Mouse (Mus musculus) neural tube, embryonic 12.5 days (tissue): ENCODE measurements at regions not wholly inside any gene's neighbourhood (a gene's known extent, or its start where the extent isn't known, plus 50 kb on each side); places are given as distances from the start of the nearest gene placed in this dataset.

ENCODE experiments used
- ATAC-seq: fragments of 200-750 bp; cut with Nextera tagmentation; 2 replicates; pipeline ENCODE4 v1.8.0; 2017; ENCODE audit warnings: low read depth, mild to moderate bottlenecking, moderate TSS enrichment, moderate library complexity; ENCODE audit not compliant: low FRiP score
- H3K27ac ChIP-seq: fragments of 300-500 bp; sonication (generic); 2 replicates; pipeline ENCODE4 v1.5.1; 2016
- H3K27me3 ChIP-seq: fragments of 300-500 bp; sonication (generic); replicated peaks from 2 replicates; pipeline ENCODE4 v1.6.1; 2016; ENCODE audit warnings: mild to moderate bottlenecking
- H3K36me3 ChIP-seq: fragments of 300-500 bp; sonication (generic); 2 replicates; pipeline ENCODE4 v1.6.1; 2016; ENCODE audit warnings: mild to moderate bottlenecking
- H3K4me1 ChIP-seq: fragments of 300-500 bp; sonication (generic); 2 replicates; pipeline ENCODE4 v1.6.1; 2016
- H3K4me2 ChIP-seq: fragments of 300-500 bp; sonication (generic); replicated peaks from 2 replicates; pipeline ENCODE4 v1.6.1; 2016; ENCODE audit warnings: mild to moderate bottlenecking
- H3K4me3 ChIP-seq: fragments of 300-500 bp; sonication (generic); 2 replicates; pipeline ENCODE4 v1.5.1; 2016
- H3K9ac ChIP-seq: fragments of 300-500 bp; sonication (generic); 2 replicates; pipeline ENCODE4 v1.6.1; 2016; ENCODE audit warnings: mild to moderate bottlenecking
- H3K9me3 ChIP-seq: fragments of 300-500 bp; sonication (generic); 2 replicates; pipeline ENCODE4 v1.6.1; 2016; ENCODE audit warnings: mild to moderate bottlenecking
- WGBS: fragments of 180-500 bp; shearing (Covaris S2); methylation state at CpG from one replicate; pipeline ENCODE4 v1.1.7; 2016; 5-methylcytosine and 5-hydroxymethylcytosine counted together

DNA sequence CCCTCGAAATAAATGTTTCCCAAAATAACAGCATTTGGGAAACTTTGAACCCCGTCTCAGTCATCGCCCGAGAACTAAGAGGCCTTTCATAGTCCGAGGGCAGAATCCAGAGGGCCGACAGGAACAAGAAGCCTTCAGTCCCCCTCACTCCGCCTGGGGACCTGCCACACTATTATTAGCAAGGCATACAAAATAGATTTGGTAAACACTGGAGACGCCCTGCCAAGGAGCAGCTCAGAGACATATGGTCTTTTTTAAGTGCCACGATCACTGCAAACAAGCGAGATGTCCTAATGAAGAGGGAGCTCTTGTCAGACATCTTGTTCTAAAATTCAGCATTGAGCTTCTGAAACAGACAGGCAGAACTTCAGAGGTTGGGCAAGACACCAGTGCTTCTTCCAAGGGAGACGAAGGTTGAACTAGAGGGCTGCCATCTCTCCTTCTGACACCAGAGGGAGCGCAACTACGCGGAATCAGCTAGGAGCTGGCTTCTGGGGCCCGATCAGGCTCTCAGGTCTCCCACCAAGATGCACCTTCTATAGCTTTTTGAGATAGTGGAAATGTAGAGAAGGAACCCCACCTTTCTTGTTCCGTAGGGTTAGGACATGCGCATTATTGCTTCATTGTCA, 226.2 kb downstream of the Rnf144b start:
- Histone ChIP-seq H3K4me2 (no peak overlapping the region), H3K27me3 (no peaks in the 10 kb centered on the region), H3K27ac (no peak overlapping the region), H3K4me1 (no peaks in the 10 kb centered on the region), H3K9me3 (no peaks in the 10 kb centered on the region), H3K4me3 (no peak overlapping the region), H3K9ac (no peak overlapping the region), H3K36me3 (no peaks in the 10 kb centered on the region)
- 41% methylated on average over 17 of the region's 17 CpGs for WGBS
- ATAC-seq: no peak

DNA sequence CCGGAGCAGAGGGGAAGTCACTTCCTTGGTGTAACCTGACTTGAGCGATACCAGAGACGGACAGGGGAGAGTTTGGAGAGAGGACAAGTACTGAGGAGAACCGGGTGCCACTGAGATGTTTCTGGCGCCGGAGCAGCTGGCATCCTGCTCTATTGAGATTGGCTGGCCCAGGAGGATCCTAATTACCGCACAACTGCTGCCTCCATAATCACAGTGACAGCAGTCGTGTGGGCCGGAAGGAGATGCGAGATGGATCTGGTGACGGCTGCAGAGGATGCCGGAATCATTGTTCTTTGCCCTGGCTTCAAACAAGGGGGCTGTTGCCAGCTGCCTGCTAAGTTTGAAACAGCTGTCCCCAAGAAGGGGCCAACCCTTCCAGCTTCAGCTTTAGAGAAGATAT, 232.0 kb downstream of the Rnf144b start:
- no peaks in the 10 kb centered on the region for H3K4me1 ChIP-seq
- H3K9me3 ChIP-seq: no peaks in the 10 kb centered on the region
- ATAC-seq: no peak

DNA sequence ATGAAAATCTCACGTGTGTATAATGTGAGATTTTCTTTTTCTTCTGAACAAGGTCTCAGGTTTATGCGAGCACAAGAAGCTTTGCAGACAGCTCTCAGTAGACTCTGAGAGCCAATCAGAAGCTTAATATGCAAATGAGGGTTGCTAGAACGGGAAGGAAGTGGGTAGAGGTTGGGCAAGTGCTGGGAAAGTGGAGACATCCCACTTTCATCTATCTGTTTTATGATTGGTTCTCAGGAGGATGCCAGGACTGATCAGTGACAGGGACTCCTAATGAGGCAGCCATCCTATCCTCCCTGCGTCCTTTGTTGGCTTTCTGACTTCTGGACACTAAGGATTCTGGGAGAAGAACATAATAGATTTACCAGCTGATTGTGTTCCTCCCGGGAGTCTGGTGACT, 232.7 kb downstream of the Rnf144b start:
- Histone ChIP-seq H3K9ac (no peak overlapping the region), H3K4me3 (no peak overlapping the region), H3K9me3 (no peaks in the 10 kb centered on the region), H3K36me3 (no peaks in the 10 kb centered on the region), H3K4me2 (no peak overlapping the region), H3K27me3 (no peaks in the 10 kb centered on the region), H3K4me1 (no peaks in the 10 kb centered on the region), H3K27ac (no peak overlapping the region)
- no peak for ATAC-seq
- 72% methylated on average over 5 of the region's 5 CpGs for WGBS

More for the DNA sequence above, 232.0 kb downstream of the Rnf144b start:
- no peak overlapping the region for H3K9ac ChIP-seq
- 81% methylated on average over 12 of the region's 12 CpGs for WGBS
- no peak overlapping the region for H3K4me3 ChIP-seq
- no peak overlapping the region for H3K27ac ChIP-seq
- no peak overlapping the region for H3K4me2 ChIP-seq
- H3K36me3 ChIP-seq: no peaks in the 10 kb centered on the region
- no peaks in the 10 kb centered on the region for H3K27me3 ChIP-seq

DNA sequence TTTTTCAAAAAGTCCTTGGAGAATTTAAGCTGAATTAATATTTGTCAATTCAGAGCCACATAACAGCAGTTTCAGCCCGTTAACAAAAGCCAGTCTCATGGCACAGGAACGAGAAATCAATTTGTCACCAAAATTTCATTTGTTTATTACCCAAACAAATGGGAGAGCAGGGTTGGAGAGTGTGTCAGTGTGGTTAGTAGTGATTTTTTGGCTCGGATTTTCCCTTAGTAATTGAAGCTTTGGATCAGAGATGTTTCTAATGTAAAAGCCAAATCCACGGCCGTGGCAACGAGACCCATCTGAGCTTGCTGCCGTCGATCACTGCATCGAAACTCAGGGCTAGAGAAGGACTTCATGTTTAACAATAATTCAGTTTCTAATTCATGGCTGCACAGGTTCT, 236.5 kb downstream of the Rnf144b start:
- H3K9me3 ChIP-seq: no peaks in the 10 kb centered on the region
- H3K27ac ChIP-seq: no peak overlapping the region
- WGBS: 79% methylated on average over 9 of the region's 9 CpGs
- H3K27me3 ChIP-seq: no peaks in the 10 kb centered on the region
- H3K4me1 ChIP-seq: no peaks in the 10 kb centered on the region
- no peak overlapping the region for H3K9ac ChIP-seq
- H3K4me3 ChIP-seq: no peak overlapping the region
- H3K4me2 ChIP-seq: no peak overlapping the region
- no peak for ATAC-seq
- no peaks in the 10 kb centered on the region for H3K36me3 ChIP-seq

DNA sequence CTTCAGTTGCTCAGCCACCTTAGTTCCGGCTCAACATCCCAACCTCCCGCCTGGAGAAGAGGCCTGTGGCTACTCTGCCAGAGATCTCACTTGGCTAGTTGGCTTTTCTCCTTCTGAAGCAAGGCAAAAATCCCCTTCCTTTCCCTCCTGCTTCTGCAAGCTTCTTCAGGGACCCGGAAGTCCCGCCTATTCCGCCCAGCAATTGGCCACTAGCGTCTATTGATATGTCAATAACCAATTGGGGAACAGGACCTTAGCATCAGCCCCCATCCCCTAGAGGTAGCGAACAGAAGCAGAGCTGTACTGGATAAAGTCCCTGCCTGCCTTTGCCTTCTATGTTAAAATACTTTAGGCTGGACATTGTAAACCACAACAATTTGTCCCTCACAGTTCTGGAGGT, 243.3 kb downstream of the Rnf144b start:
- no peak overlapping the region for H3K9ac ChIP-seq
- H3K4me2 ChIP-seq: no peak overlapping the region
- H3K9me3 ChIP-seq: no peaks in the 10 kb centered on the region
- WGBS: 82% methylated on average over 7 of the region's 7 CpGs
- H3K4me3 ChIP-seq: no peak overlapping the region
- no peaks in the 10 kb centered on the region for H3K36me3 ChIP-seq
- H3K27ac ChIP-seq: no peak overlapping the region
- no peaks in the 10 kb centered on the region for H3K27me3 ChIP-seq
- peaks cover 7% of the 10 kb centered on the region; the same call in 1 of the 2 replicates for H3K4me1 ChIP-seq
- ATAC-seq: no peak

DNA sequence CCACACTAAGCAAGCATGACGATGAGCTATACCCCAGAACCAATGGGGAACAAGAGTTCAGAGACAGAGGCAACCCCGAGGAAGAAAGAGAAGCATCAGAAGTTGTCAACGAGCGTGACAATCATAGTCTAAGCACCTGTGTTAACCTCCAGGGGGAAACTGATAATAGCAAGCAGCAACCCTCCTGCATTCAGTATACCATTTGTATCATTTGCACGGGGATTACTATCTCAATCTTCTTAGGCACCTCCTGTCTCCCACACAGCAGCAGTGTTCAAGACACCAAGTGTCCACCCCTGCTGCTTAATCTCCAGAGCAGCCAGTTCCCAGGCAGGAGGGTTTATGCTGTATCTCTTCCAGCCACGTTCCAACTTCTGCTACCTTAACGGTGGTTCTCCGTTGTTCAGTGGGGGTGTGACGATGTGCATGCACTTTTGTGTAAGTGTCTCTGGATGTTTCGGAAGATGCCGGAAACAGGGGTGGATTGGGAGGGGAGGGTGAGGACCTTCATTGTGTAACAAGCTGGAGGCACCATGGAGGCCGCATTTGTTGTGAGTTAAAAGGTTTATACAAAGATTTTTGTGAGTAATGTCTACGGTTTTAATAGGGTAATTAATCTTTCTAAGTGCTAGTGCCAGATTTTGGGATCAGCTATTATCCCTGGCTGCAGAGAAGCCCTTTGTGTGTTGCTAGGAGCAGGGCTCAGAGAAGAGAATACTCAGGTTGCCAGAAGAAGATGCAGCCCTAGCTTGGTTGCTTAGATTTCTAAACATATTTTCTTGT, 245.8 kb downstream of the Rnf144b start:
- no peaks in the 10 kb centered on the region for H3K27me3 ChIP-seq
- peaks cover 7% of the 10 kb centered on the region; the same call in 1 of the 2 replicates for H3K4me1 ChIP-seq
- WGBS: 31% methylated on average over 13 of the region's 13 CpGs
- H3K4me2 ChIP-seq: no peak overlapping the region; the same call in 1 of the 2 replicates
- no peaks in the 10 kb centered on the region for H3K9me3 ChIP-seq
- ATAC-seq: no peak
- H3K9ac ChIP-seq: no peak overlapping the region
- no peaks in the 10 kb centered on the region for H3K36me3 ChIP-seq
- H3K4me3 ChIP-seq: no peak overlapping the region
- no peak overlapping the region for H3K27ac ChIP-seq

DNA sequence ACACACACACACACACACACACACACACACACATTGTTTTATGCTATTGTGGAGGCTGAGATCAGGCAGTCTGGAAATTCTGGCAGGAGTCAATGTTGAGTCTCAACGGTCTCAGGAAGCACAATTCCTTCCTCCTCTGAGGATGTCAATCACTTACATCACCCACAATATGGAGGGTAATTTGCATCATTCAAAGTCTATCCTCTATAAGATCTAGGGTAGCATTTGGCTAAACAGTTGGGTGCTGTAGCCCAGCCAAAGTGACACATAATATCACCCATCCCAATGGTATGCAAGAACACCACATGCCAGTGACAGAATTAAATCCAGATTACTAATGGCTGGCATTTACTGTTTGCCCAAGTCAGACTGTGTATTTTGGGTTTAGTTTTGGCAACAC, 252.1 kb downstream of the Rnf144b start:
- Histone ChIP-seq H3K4me2 (no peak overlapping the region), H3K4me3 (no peak overlapping the region), H3K27me3 (no peaks in the 10 kb centered on the region), H3K36me3 (no peaks in the 10 kb centered on the region), H3K27ac (no peak overlapping the region), H3K4me1 (no peaks in the 10 kb centered on the region), H3K9ac (no peak overlapping the region), H3K9me3 (peaks cover 5% of the 10 kb centered on the region; the same call in 1 of the 2 replicates)
- ATAC-seq: no peak
- 88% methylated on average over 1 of the region's 1 CpGs for whole genome bisulfite sequencing

DNA sequence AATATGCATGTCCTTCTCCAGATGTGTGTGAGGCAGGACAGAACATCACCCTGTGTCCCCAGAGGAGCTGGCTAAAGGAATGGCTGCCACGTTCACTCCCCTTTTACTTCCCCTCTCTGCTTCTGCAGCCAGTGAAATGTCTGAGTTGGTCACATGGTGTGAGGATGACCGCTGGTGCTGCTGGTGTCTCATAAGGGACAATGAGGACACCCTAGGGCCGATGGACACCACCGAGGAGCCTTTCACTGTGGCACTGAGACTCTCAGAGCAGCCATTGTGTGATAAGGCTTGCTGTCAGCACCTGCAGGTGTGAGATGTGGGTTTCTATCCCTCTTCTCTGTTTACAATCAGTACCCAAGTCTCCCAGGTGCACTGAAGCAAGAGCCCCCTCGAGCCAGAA, 268.6 kb downstream of the Rnf144b start:
- no peak for ATAC-seq
- H3K4me2 ChIP-seq: no peak overlapping the region

DNA sequence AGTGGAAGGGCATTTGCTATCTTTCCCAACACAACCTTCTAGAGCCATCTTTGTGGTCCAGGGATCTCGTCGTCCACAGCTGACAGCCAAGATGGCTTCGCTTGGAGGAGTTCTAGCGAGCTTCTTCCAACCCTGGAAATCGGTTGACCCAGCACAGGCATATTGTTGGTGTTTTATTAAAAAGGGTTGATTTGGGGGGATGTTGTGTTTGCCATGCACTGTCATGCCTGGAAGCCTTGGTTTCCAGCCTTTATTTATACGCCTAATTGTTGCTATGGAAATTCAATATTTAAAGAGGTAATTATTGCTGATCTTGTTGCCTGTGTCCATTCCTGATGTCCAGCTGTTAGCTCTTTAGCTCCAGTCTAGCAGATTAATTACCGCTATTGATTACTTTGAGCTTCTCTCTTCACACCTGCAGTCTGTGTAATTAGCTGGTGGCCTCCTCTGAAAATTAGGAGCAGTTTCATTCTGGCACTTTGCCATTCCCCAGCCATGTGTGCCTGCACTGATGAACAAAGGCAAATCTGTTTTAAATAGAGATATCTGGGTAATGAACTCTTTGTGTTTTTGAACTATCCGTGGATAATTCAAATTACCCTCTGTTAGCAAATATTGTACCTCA, 275.4 kb downstream of the Rnf144b start:
- ATAC-seq: no peak; the same call in 1 of the 2 replicates
- Histone ChIP-seq H3K9me3 (no peaks in the 10 kb centered on the region), H3K4me3 (no peak overlapping the region), H3K4me2 (no peak overlapping the region), H3K9ac (no peak overlapping the region), H3K27ac (no peak overlapping the region), H3K36me3 (no peaks in the 10 kb centered on the region), H3K4me1 (0 out of 2 replicates have a peak, but pooled peaks cover 3% of the 10 kb centered on the region), H3K27me3 (no peaks in the 10 kb centered on the region)
- 77% methylated on average over 8 of the region's 8 CpGs for WGBS

More for the DNA sequence above, 268.6 kb downstream of the Rnf144b start:
- WGBS: 65% methylated on average over 5 of the region's 5 CpGs
- no peak overlapping the region for H3K27ac ChIP-seq
- no peaks in the 10 kb centered on the region for H3K27me3 ChIP-seq
- H3K4me3 ChIP-seq: no peak overlapping the region
- no peaks in the 10 kb centered on the region for H3K9me3 ChIP-seq
- H3K9ac ChIP-seq: no peak overlapping the region
- H3K4me1 ChIP-seq: no peaks in the 10 kb centered on the region
- no peaks in the 10 kb centered on the region for H3K36me3 ChIP-seq

DNA sequence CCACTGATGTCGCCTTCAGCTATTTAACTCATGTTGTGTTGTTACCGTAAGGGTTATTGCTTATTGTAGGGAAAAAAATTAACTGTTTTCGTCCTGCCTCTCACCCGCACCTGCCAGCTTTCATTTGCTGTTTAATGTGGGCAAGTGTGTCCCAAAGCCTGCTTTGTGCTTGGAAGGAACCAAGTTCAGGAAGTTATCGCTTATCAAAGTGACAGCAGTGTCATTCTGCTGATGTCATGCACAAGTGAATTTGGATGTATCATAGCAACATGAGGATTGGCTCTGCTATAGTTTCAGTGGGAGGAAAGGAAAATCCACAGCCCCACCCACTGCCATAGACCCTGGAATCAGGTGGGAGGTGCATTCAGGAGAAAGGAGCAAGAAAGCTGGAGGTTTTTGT, 276.5 kb downstream of the Rnf144b start:
- 0 out of 2 replicates have a peak, but pooled peaks cover 3% of the 10 kb centered on the region for H3K4me1 ChIP-seq
- 70% methylated on average over 5 of the region's 5 CpGs for WGBS
- H3K4me2 ChIP-seq: no peak overlapping the region
- no peak overlapping the region for H3K27ac ChIP-seq
- H3K9ac ChIP-seq: no peak overlapping the region
- H3K27me3 ChIP-seq: no peaks in the 10 kb centered on the region
- no peaks in the 10 kb centered on the region for H3K9me3 ChIP-seq
- H3K36me3 ChIP-seq: no peaks in the 10 kb centered on the region
- ATAC-seq: no peak
- no peak overlapping the region for H3K4me3 ChIP-seq

DNA sequence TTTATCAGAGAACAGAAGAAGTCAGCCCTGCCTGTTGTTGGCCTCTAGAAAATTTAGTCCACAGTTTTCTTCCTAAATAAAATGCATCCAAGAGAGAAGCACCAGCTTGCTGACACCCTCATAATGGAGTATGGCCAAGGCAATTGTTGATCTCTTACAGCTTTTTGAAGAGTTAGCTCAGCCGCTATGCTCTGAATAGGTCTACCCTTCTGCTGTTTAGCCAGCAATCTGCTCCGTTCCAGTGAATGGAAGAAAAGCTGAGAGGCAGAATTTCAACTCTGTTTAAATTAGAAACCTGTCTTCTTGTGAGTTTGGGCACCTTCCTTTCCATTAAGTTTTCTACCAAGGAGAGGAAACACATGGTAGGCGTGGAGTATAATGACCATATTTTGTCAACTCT, 290.8 kb downstream of the Rnf144b start:
- H3K36me3 ChIP-seq: no peaks in the 10 kb centered on the region
- no peak overlapping the region for H3K27ac ChIP-seq
- no peak overlapping the region for H3K4me3 ChIP-seq
- WGBS: 91% methylated on average over 3 of the region's 3 CpGs
- H3K9me3 ChIP-seq: no peaks in the 10 kb centered on the region
- no peak overlapping the region for H3K9ac ChIP-seq
- H3K27me3 ChIP-seq: no peaks in the 10 kb centered on the region
- ATAC-seq: no peak
- H3K4me2 ChIP-seq: no peak overlapping the region
- H3K4me1 ChIP-seq: no peaks in the 10 kb centered on the region

DNA sequence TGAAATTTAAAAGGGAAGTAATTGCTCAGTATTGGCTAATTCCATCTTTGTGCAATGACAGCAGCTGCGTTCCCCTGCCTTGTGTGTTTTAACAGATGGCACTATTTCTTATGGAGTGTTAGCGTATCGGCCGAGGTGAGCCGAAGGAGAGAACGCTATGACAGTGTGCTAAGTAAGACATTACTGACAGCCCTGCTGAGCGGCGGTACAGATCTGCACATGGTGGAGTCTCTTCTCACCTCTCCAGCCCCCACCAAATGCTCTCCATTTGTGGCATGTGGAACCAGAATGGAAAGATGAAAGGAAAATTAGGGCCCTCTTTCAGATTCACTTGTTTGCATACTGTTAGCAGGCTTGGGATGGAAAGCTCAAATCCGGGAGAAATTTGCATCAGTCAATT, 291.5 kb downstream of the Rnf144b start:
- H3K27ac ChIP-seq: no peak overlapping the region
- no peak for ATAC-seq
- H3K4me1 ChIP-seq: no peaks in the 10 kb centered on the region
- H3K36me3 ChIP-seq: no peaks in the 10 kb centered on the region
- H3K4me3 ChIP-seq: no peak overlapping the region
- H3K9ac ChIP-seq: no peak overlapping the region
- H3K4me2 ChIP-seq: no peak overlapping the region
- WGBS: 82% methylated on average over 9 of the region's 9 CpGs
- H3K27me3 ChIP-seq: no peaks in the 10 kb centered on the region
- no peaks in the 10 kb centered on the region for H3K9me3 ChIP-seq
